Comparison of ENCODE assay signal across 16 mouse cellular contexts in the genomic region with DNA sequence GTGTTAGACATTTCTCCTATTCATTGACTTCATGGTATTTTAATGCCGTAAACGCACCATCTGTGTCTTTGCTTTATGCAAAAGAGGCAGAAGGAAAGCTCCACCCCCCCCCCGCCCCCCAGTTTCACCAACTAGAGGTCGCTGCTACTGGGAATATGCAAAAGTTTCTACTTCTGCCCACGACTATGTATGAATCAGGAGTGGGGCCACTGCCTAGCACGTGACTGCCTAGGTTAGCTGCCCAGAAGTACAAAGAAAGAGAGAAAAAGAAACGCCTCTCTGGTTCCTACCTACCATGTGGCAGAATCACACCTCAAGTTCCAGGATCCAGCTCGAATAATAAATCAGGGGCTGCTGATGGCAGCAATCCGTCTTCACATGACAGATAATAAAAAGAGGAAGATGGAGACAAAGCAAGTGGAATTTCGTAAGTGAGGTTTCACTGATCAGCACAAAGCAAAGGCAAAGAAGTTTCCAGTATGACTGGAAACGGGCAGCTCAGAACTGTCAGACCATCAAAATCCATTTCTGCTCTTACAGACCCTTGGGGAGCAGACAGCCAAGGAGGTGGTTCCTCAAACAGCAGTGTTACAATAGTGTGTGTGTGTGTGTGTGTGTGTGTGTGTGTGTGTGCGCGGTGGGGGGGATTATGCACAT.
DNase-seq lines count a peak whose midpoint lies in the region; ATAC-seq and TF ChIP-seq lines count a peak whose summit lies in the region.
"Had no signal": no experiment of that assay in that cellular context is flagged by ENCODE, and none has a peak within 500 bp of the region (broad histone marks: within the 10 kb centered on the region; RNA-seq: fewer than 3 reads in every experiment).

No protein-coding gene starts in this region.

- H3K9ac ChIP-seq in forebrain, embryonic 13.5 days, result no peak overlapping the region
- H3K9ac ChIP-seq in forebrain, embryonic 11.5 days (ENCODE audit: low read length), result no peak overlapping the region
- H3K9ac ChIP-seq in liver, embryonic 16.5 days (ENCODE audit: low read depth, low read length), result no peak overlapping the region
- H3K9ac ChIP-seq in liver, embryonic 12.5 days, result no peak overlapping the region
- H3K9ac ChIP-seq: heart, embryonic 13.5 days; lung, embryonic 14.5 days; stomach, embryonic 15.5 days had no signal

- DNase-seq in forebrain, embryonic 11.5 days (ENCODE audit: low spot score), result no peak
- no peak for DNase-seq in thymus, adult 2 months
- DNase-seq in adipocyte (ENCODE audit: low spot score), result no peak
- DNase-seq: adrenal gland, adult 2 months; cerebellum, adult 2 months; kidney, postnatal 36 days; lung, embryonic 14.5 days; midbrain, embryonic 14.5 days had no signal

- ATAC-seq in forebrain, embryonic 13.5 days, result peak; percentile 65
- no peak for ATAC-seq in forebrain, embryonic 11.5 days (replicated peaks; ENCODE audit: low FRiP score)
- peak; percentile 27; the same call in 1 of the 2 replicates for ATAC-seq in liver, embryonic 16.5 days (ENCODE audit: low read depth)
- ATAC-seq in liver, embryonic 12.5 days, result no peak
- ATAC-seq in monocyte, adult 5-6 weeks (replicated peaks; ENCODE audit: insufficient number of reproducible peaks, low FRiP score, low TSS enrichment, poor library complexity, severe bottlenecking), result peak; percentile 69
- ATAC-seq: inflammation-experienced regulatory T-cells, adult 6 months had no signal

- H3K4me1 ChIP-seq in forebrain, embryonic 13.5 days, result peaks cover 13% of the 10 kb centered on the region; the same call in 1 of the 2 replicates
- no peaks in the 10 kb centered on the region for H3K4me1 ChIP-seq in forebrain, embryonic 11.5 days (replicated peaks; ENCODE audit: control insufficient read depth, insufficient read depth, low read length)
- H3K4me1 ChIP-seq in liver, embryonic 16.5 days (ENCODE audit: control insufficient read depth, low read depth, low read length), result no peaks in the 10 kb centered on the region; the same call in 1 of the 2 replicates
- no peaks in the 10 kb centered on the region for H3K4me1 ChIP-seq in liver, embryonic 12.5 days
- H3K4me1 ChIP-seq in brown adipose tissue, adult 24 weeks (ENCODE audit: control insufficient read depth, insufficient read depth, insufficient read length, low read length), result no peaks in the 10 kb centered on the region; the same call in 1 of the 2 replicates
- peaks cover 11% of the 10 kb centered on the region for H3K4me1 ChIP-seq in thymus, adult 2 months (replicated peaks; ENCODE audit: control insufficient read depth, insufficient read depth, low read length)
- H3K4me1 ChIP-seq: stomach, embryonic 15.5 days had no signal

- H3K27me3 ChIP-seq in forebrain, embryonic 13.5 days, result no peaks in the 10 kb centered on the region
- no peaks in the 10 kb centered on the region for H3K27me3 ChIP-seq in forebrain, embryonic 11.5 days (ENCODE audit: control insufficient read depth, insufficient read depth, low read length)
- no peaks in the 10 kb centered on the region for H3K27me3 ChIP-seq in liver, embryonic 16.5 days (ENCODE audit: control insufficient read depth, insufficient read depth, low read depth, low read length)
- H3K27me3 ChIP-seq in liver, embryonic 12.5 days (replicated peaks), result no peaks in the 10 kb centered on the region
- no peaks in the 10 kb centered on the region for H3K27me3 ChIP-seq in thymus, adult 2 months (ENCODE audit: control insufficient read depth, insufficient read depth, low read length)
- H3K27me3 ChIP-seq: heart, embryonic 13.5 days; stomach, embryonic 15.5 days had no signal

- TF ChIP-seq POLR2A in thymus, adult 2 months (IDR thresholded peaks at IDR 0.05; ENCODE audit: control insufficient read depth, extremely low read depth, insufficient read depth, low read length, poor library complexity), result no peak

- H3K4me2 ChIP-seq in forebrain, embryonic 13.5 days, result no peak overlapping the region
- H3K4me2 ChIP-seq in forebrain, embryonic 11.5 days (ENCODE audit: low read depth, low read length, severe bottlenecking), result no peak overlapping the region
- H3K4me2 ChIP-seq in liver, embryonic 16.5 days (ENCODE audit: low read depth, low read length), result no peak overlapping the region
- no peak overlapping the region for H3K4me2 ChIP-seq in liver, embryonic 12.5 days
- H3K4me2 ChIP-seq: heart, embryonic 13.5 days; lung, embryonic 14.5 days; stomach, embryonic 15.5 days had no signal

- 69% methylated on average over 13 of the region's 13 CpGs for WGBS in forebrain, embryonic 13.5 days
- WGBS in forebrain, embryonic 11.5 days, result 85% methylated on average over 13 of the region's 13 CpGs
- 49% methylated on average over 13 of the region's 13 CpGs for WGBS in liver, embryonic 16.5 days (ENCODE audit: insufficient replicate concordance)
- WGBS in liver, embryonic 12.5 days (ENCODE audit: insufficient replicate concordance), result 62% methylated on average over 13 of the region's 13 CpGs
- 57% methylated on average over 13 of the region's 13 CpGs for WGBS in thymus, adult 2 months

- no peaks in the 10 kb centered on the region for H3K36me3 ChIP-seq in forebrain, embryonic 13.5 days (ENCODE audit: poor library complexity, severe bottlenecking)
- no peaks in the 10 kb centered on the region for H3K36me3 ChIP-seq in forebrain, embryonic 11.5 days (ENCODE audit: control insufficient read depth, insufficient read depth, low read length)
- no peaks in the 10 kb centered on the region for H3K36me3 ChIP-seq in liver, embryonic 16.5 days (ENCODE audit: control insufficient read depth, insufficient read depth)
- no peaks in the 10 kb centered on the region for H3K36me3 ChIP-seq in liver, embryonic 12.5 days
- H3K36me3 ChIP-seq in thymus, adult 2 months (ENCODE audit: control insufficient read depth, insufficient read depth, low read length), result no peaks in the 10 kb centered on the region
- H3K36me3 ChIP-seq: heart, embryonic 13.5 days; stomach, embryonic 15.5 days had no signal

- H3K4me3 ChIP-seq in forebrain, embryonic 13.5 days, result no peak overlapping the region
- H3K4me3 ChIP-seq in forebrain, embryonic 11.5 days (ENCODE audit: low read depth, low read length), result no peak overlapping the region
- no peak overlapping the region for H3K4me3 ChIP-seq in liver, embryonic 16.5 days (ENCODE audit: low read depth, low read length)
- H3K4me3 ChIP-seq in liver, embryonic 12.5 days, result no peak overlapping the region
- H3K4me3 ChIP-seq in brown adipose tissue, adult 24 weeks (ENCODE audit: insufficient read depth, low read depth, low read length), result no peak overlapping the region
- no peak overlapping the region for H3K4me3 ChIP-seq in thymus, adult 2 months (ENCODE audit: control insufficient read depth, insufficient read depth, low read length)
- H3K4me3 ChIP-seq: heart, embryonic 13.5 days; stomach, embryonic 15.5 days had no signal

- H3K9me3 ChIP-seq in forebrain, embryonic 13.5 days (replicated peaks), result no peaks in the 10 kb centered on the region
- H3K9me3 ChIP-seq in forebrain, embryonic 11.5 days (ENCODE audit: control insufficient read depth, low read length), result no peaks in the 10 kb centered on the region
- no peaks in the 10 kb centered on the region for H3K9me3 ChIP-seq in liver, embryonic 16.5 days (replicated peaks; ENCODE audit: control insufficient read depth, low read length)
- H3K9me3 ChIP-seq in liver, embryonic 12.5 days (replicated peaks), result no peaks in the 10 kb centered on the region
- H3K9me3 ChIP-seq: heart, embryonic 13.5 days; stomach, embryonic 15.5 days had no signal

- TF ChIP-seq CTCF in thymus, adult 2 months (IDR thresholded peaks at IDR 0.05; ENCODE audit: borderline replicate concordance, control insufficient read depth, extremely low read depth, insufficient read depth, low read length, poor library complexity), result no peak

- no peak overlapping the region; the same call in 1 of the 2 replicates for H3K27ac ChIP-seq in forebrain, embryonic 13.5 days
- no peak overlapping the region for H3K27ac ChIP-seq in forebrain, embryonic 11.5 days (ENCODE audit: low read depth, low read length)
- H3K27ac ChIP-seq in liver, embryonic 16.5 days (ENCODE audit: low read length), result no peak overlapping the region
- H3K27ac ChIP-seq in liver, embryonic 12.5 days, result no peak overlapping the region
- H3K27ac ChIP-seq in brown adipose tissue, adult 24 weeks (replicated peaks; ENCODE audit: low read depth, low read length), result peak overlapping the region; percentile 51
- no peak overlapping the region for H3K27ac ChIP-seq in thymus, adult 2 months (ENCODE audit: control insufficient read depth, insufficient read depth, low read length)
- H3K27ac ChIP-seq: heart, embryonic 13.5 days had no signal

Comparison
In these comparisons a context has a peak if more than half of its experiments do, and no peak if none do; other contexts are left out.
1. ATAC-seq: peak in forebrain, embryonic 13.5 days (single experiment), liver, embryonic 16.5 days (single experiment) and monocyte, adult 5-6 weeks (single experiment); none in forebrain, embryonic 11.5 days (single experiment) and liver, embryonic 12.5 days (single experiment).